Mouse (Mus musculus) forebrain, embryonic 10.5 days (tissue): ENCODE results near the gene Mto1. TPM values are rescaled to one million over a fixed set of nuclear protein-coding genes. Genes with fewer than 3 reads are reported as not detected.
A peak's percentile ranks its signal among the peaks of the same experiment; 100 is the strongest.
"Not testable (repeated sequence)": the region's sequence is repeated elsewhere in the genome, so short reads cannot be mapped to it uniquely, and the experiment has no call there.

Experiments
- DNase-seq: peaks from one replicate; pipeline ENCODE4 v3.0.0-alpha.2; 2017; ENCODE audit warnings: low spot score; ENCODE audit errors: extremely low spot score
- H3K27ac ChIP-seq: fragments of 300-500 bp; sonication (generic); 2 replicates; pipeline ENCODE4 v1.5.1; 2016; ENCODE audit warnings: mild to moderate bottlenecking
- H3K27me3 ChIP-seq: fragments of 300-500 bp; sonication (generic); 2 replicates; pipeline ENCODE4 v1.6.1; 2016; ENCODE audit warnings: mild to moderate bottlenecking; ENCODE audit not compliant: poor library complexity, severe bottlenecking
- H3K36me3 ChIP-seq: fragments of 300-500 bp; sonication (generic); replicated peaks from 2 replicates; pipeline ENCODE4 v1.6.1; 2016; ENCODE audit warnings: mild to moderate bottlenecking, moderate library complexity
- H3K4me1 ChIP-seq: fragments of 300-500 bp; sonication (generic); 2 replicates; pipeline ENCODE4 v1.6.1; 2016
- H3K4me3 ChIP-seq: fragments of 300-500 bp; sonication (generic); 2 replicates; pipeline ENCODE4 v1.5.1; 2016; ENCODE audit warnings: mild to moderate bottlenecking, moderate library complexity
- H3K9me3 ChIP-seq: fragments of 300-500 bp; sonication (generic); 2 replicates; pipeline ENCODE4 v1.6.1; 2016; ENCODE audit warnings: mild to moderate bottlenecking, moderate library complexity
- WGBS: fragments of 180-500 bp; shearing (Covaris S2); methylation state at CpG from one replicate; pipeline ENCODE4 v1.1.7; 2016; 5-methylcytosine and 5-hydroxymethylcytosine counted together
- polyA plus RNA-seq: library from polyadenylated mRNA; unstranded; fragments of >200 nt; fragmentation: Nextera tagmentation; extraction: Ambion mirVana; gene quantifications from 2 replicates; pipeline ENCODE4 v1.2.1, GENCODE M21; 2016

Gene Mto1
- polyA plus RNA-seq, 1 experiment from 2014 or later, result 23.5 TPM

DNA sequence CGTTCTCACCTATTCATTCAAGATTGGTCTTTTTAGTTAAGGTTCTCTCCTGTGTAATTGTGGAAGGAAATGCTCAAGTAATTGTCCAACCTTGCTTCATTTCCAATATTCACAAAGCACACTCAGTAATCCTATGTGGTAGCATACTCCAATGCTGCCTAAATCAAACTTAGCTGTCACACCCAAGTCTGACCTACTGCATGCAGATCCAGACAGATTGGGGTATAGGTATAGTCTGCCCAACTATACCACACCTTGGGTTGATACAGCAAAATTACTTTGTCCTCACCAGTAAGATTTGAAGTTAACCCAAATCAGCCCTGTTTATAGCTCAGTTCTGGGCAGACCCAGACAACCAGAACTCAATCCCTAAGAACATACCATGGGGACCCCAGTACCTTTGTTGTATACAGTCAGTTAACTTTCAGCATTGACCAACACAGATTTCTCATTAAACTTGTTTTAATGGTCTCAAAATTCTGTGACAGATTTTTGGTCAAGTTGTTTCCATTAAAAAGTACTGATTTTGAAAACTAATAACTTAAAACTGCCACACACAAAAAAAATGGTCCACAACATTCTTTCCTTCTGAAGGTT lies 30.1 kb downstream of the Mto1 start:
- Histone ChIP-seq H3K4me1 (peaks cover 26% of the 10 kb centered on the region), H3K4me3 (peak overlapping the region; percentile 30), H3K36me3 (peaks cover 74% of the 10 kb centered on the region)
- WGBS, result 60% methylated on average over 1 of the region's 1 CpGs
- H3K9me3 ChIP-seq, H3K27ac ChIP-seq, H3K27me3 ChIP-seq, DNase-seq: not testable (repeated sequence)

DNA sequence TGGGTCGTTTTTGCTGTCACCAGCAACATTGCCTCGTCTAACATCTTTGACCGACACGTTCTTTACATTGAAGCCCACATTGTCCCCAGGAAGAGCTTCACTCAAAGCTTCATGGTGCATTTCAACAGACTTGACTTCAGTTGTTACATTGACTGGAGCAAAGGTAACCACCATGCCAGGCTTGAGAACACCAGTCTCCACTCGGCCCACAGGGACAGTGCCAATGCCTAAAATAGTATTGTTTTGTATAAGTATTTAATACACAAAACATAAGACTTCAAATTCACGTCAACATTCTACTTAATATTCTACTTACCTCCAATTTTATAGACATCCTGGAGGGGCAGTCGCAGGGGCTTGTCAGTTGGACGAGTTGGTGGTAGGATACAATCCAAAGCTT lies 31.3 kb downstream of the Mto1 start:
- DNase-seq, H3K27me3 ChIP-seq, H3K9me3 ChIP-seq: not testable (repeated sequence)
- Histone ChIP-seq H3K27ac (peak overlapping the region; percentile 51; the same call in 1 of the 2 replicates), H3K4me3 (peak overlapping the region; percentile 99), H3K36me3 (peaks cover 62% of the 10 kb centered on the region), H3K4me1 (peaks cover 37% of the 10 kb centered on the region)
- WGBS, result 48% methylated on average over 8 of the region's 8 CpGs

DNA sequence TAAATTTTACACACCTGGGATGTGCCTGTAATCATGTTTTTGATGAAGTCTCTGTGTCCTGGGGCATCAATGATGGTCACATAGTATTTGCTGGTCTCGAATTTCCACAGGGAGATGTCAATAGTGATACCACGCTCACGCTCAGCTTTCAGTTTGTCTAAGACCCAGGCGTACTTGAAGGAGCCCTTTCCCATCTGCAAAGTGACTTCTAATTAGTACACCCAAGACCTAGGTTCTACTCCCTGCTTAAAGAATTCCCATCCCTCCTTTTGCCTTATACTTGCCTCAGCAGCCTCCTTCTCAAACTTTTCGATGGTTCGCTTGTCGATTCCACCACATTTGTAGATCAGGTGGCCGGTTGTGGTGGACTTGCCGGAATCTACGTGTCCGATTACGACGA lies 32.2 kb downstream of the Mto1 start:
- peaks cover 54% of the 10 kb centered on the region for H3K36me3 ChIP-seq
- DNase-seq, H3K9me3 ChIP-seq, H3K27me3 ChIP-seq: not testable (repeated sequence)
- H3K27ac ChIP-seq, result peak overlapping the region; percentile 99
- peak overlapping the region; percentile 99 for H3K4me3 ChIP-seq
- WGBS, result under 1% methylated on average over 13 of the region's 13 CpGs
- H3K4me1 ChIP-seq, result peaks cover 39% of the 10 kb centered on the region

DNA sequence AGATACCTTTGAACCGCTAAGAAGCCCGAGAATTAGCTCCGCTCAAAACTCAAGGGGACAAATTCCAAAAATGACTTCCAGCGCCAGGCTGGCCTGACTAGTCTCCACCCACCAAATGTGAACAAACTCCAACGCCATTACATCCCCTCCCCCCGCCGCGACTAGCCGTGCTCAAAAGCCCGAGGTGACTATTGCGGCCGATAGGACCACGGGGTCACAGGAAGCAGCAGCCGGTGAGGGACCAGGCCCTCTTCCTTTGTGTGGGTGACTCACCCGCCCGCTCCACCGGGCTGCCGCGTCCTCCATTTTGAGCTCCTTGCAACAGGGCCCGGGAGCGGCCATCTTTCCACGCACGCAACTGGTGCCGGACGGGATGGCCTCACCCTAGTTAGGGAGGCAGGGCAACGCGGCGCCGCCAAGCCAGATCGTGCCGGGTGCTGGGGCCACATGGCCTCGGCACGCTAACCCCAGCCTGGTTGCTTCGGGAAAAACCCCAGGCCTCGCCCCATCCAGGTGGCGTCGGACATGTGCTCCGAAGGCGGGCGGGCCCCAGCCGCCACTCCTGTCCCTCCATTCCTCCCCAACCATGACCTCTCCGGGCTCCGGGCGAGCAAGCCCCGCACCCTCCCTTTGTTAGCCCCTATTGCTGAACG lies 32.8 kb downstream of the Mto1 start:
- H3K27me3 ChIP-seq, result no peaks in the 10 kb centered on the region
- peak overlapping the region; percentile 99 for H3K27ac ChIP-seq
- WGBS, result under 1% methylated on average over 46 of the region's 46 CpGs
- DNase-seq, result peak; percentile 81
- H3K4me1 ChIP-seq, result peaks cover 39% of the 10 kb centered on the region
- peak overlapping the region; percentile 99 for H3K4me3 ChIP-seq
- no peaks in the 10 kb centered on the region for H3K9me3 ChIP-seq
- peaks cover 51% of the 10 kb centered on the region for H3K36me3 ChIP-seq

DNA sequence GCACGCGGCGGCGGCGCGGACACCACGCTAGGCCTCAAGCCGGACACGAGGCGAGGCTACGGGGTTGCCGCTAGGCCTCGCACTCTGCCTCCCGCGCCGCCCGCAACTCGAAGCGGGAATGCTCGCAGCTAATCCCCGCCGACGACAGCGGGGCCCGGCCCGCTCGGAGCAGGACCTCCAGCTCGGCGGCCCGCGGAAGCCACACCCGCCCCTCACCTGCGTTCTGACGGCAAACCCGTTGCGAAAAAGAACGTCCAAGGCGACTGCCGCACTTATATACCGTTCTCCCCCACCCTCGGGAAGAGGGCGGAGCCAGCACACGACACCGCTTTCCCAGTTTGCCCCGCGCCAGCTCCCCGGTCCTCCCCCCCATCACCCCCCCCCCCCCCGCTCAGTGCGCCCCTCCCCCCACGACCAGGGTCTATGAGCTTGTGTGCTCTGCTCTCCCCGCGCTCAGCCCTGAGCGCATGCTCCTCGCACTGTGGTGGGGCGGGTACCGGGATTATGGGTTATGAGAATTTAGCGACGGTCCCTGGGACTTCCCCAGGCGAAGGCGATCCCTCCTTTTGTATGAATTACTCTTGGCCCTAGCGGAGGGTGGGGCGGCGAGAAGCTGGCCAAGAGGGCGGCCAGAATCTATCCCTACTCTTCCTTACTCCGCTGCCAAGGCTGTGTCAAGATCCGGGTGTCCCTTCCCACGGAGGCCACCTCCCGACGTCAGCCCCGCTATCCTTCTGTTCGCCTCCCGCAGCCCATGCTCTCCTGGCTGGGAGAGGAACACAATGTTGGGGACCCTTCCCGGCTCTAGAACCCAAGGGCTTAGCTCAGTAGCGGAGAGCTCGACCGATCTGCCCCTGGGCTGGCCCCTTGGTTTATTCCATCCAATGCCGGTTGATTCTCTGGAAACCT lies 33.7 kb downstream of the Mto1 start:
- DNase-seq, result peak; percentile 98
- Histone ChIP-seq H3K9me3 (no peaks in the 10 kb centered on the region), H3K4me3 (peak overlapping the region; percentile 99), H3K4me1 (peaks cover 39% of the 10 kb centered on the region), H3K27me3 (no peaks in the 10 kb centered on the region), H3K27ac (peak overlapping the region; percentile 99), H3K36me3 (peaks cover 42% of the 10 kb centered on the region)
- WGBS, result under 1% methylated on average over 74 of the region's 77 CpGs

DNA sequence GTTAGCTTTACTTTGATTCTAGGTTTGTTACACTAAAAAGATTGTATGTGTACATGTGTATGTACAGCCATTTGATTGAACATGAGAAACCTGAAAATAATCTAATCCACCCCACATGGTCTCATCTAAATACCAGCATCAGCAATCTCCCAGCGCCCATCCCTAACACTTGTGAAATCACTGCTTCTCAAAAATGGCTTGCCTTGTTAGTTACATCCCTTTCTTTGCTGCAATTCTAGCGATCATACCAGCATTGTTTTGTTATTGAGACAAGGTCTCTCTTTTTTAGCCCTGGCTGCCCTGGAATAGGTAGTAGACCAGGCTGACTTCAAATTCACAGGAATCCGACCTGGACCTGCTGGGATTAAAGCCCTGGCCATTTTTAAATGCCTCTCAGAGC lies 34.4 kb downstream of the Mto1 start:
- Histone ChIP-seq H3K27me3 (no peaks in the 10 kb centered on the region), H3K36me3 (peaks cover 35% of the 10 kb centered on the region), H3K4me1 (peaks cover 39% of the 10 kb centered on the region), H3K27ac (peak overlapping the region; percentile 99), H3K4me3 (peak overlapping the region; percentile 99), H3K9me3 (no peaks in the 10 kb centered on the region)
- DNase-seq, result no peak
- 9% methylated on average over 3 of the region's 3 CpGs for WGBS

DNA sequence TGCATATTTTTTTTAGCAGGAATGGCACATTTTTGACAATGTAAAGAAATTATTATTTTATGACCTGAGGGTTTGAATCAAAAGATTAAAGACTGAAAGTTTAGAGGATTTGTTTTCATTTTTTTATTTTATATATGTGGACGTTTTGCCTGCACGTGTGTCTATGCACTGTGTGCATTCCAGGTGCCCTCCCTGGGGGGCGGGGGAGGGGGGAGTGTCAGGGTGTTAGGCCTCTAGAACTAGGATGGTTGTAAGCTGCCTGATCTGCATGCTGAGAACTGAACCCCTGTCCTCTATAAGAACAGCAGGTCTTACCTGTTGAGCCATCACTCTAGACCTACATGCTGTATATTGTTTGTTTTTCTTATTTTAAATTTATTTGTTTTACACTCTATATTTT lies 36.7 kb downstream of the Mto1 start:
- no peak overlapping the region for H3K4me3 ChIP-seq
- 87% methylated on average over 3 of the region's 3 CpGs for WGBS
- H3K9me3 ChIP-seq, result no peaks in the 10 kb centered on the region
- peaks cover 14% of the 10 kb centered on the region for H3K36me3 ChIP-seq
- no peak for DNase-seq
- no peaks in the 10 kb centered on the region for H3K27me3 ChIP-seq
- H3K4me1 ChIP-seq, result peaks cover 37% of the 10 kb centered on the region
- no peak overlapping the region for H3K27ac ChIP-seq

DNA sequence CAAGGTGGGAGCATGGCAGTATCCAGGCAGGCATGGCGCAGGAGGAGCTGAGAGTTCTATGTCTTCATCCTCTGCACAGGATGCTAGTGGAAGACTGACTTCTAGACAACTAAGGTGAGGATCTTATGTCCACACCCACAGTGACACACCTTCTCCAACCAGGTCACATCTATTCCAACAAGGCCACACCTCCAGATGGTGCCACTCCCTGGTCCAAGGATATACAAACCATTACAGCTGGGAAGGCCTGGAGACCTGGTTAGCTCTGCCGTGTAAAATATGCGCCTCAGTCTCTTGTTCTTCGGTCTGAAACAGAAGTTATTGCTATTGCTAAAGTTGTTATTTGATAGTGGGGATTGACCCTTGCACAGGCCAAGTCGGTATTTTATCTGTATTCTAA lies 40.0 kb downstream of the Mto1 start:
- not testable (repeated sequence) for H3K27me3 ChIP-seq, H3K9me3 ChIP-seq, DNase-seq, H3K27ac ChIP-seq, H3K36me3 ChIP-seq, H3K4me3 ChIP-seq
- WGBS, result 94% methylated on average over 5 of the region's 5 CpGs
- H3K4me1 ChIP-seq, result peaks cover 27% of the 10 kb centered on the region

DNA sequence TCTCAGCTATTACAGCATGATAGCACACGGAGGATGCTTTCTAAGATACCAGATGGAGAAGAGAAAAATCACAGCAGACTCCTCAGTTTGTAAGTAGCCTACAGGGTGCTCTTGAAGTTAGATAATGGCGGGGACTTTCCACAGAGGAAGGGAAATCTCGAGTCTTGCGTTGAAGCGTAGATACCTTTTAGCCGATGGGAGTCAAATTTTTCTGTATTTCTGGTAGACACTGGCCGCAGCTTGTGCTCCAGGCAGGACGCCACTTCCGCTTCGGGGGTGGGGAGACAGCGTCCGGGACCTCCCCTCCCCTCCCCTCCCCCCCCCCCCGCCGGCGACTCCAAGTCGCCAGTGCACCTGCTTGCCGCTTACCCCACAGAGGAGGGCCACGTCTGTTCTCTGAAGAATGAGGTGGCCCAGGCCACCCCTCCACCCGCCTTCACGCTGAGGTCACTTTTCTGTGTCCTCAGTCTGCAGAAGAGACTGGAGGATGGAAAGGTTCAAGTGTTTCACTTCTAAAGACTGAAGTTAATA lies 40.9 kb downstream of the Mto1 start, which contains the start of gene Eef1a1:
Gene Eef1a1, minus strand, starts transcription at position 262 of the 531 bp plus-strand sequence.
- Histone ChIP-seq H3K4me1 (peaks cover 19% of the 10 kb centered on the region), H3K36me3 (no peaks in the 10 kb centered on the region), H3K27ac (peak within 1 kb of the TSS; percentile 85), H3K27me3 (no peaks in the 10 kb centered on the region), H3K4me3 (peak within 1 kb of the TSS; percentile 48), H3K9me3 (no peaks in the 10 kb centered on the region)
- WGBS, result 3% methylated on average over 19 of the region's 20 CpGs
- peak; percentile 42 for DNase-seq

DNA sequence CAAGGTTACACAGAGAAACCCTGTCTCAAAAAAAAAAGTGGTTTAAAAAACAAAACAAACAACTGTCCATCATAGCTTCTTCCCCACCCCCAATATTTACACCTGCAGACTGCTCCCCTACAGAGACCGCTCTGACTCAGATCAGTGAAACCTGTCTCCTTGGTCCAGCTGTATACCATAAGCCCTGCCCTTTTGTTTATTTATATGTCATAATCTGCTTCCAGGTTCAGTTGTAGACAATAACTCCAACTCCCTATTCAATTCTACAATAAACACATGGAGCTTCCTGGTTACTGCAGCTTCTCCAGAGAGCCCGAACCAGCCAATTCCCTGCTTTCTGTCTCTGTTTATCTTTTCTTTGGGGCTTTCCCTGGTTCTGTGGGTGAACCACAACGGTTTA lies 43.2 kb downstream of the Mto1 start:
- Histone ChIP-seq H3K27ac (no peak overlapping the region), H3K36me3 (no peaks in the 10 kb centered on the region), H3K9me3 (no peaks in the 10 kb centered on the region), H3K4me1 (peaks cover 13% of the 10 kb centered on the region), H3K27me3 (no peaks in the 10 kb centered on the region), H3K4me3 (no peak overlapping the region)
- DNase-seq, result no peak
- 88% methylated on average over 3 of the region's 3 CpGs for WGBS

DNA sequence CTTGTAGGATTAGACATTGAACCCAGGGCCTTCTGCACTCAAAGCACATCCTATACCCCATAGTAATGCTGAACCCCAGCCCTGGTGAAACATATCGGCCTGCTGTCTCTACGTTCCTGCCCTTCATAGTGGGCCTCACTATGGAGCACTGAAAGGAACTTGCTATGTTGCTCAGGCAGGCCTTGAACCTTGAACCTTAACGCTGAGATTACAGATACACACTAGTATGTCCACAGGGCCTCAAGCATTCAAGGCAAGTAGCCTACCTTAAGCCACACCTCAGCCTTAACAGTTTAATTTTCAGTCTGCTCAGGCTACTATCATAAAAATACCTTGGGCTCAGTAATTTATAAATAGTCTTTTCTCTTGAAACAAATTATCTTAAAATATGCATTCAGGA lies 44.2 kb downstream of the Mto1 start:
- H3K4me1 ChIP-seq, result peaks cover 13% of the 10 kb centered on the region
- no peaks in the 10 kb centered on the region for H3K27me3 ChIP-seq
- H3K27ac ChIP-seq, result no peak overlapping the region
- no peaks in the 10 kb centered on the region for H3K36me3 ChIP-seq
- H3K4me3 ChIP-seq, result no peak overlapping the region
- DNase-seq, result no peak
- H3K9me3 ChIP-seq, result no peaks in the 10 kb centered on the region
- 94% methylated on average over 3 of the region's 3 CpGs for WGBS

DNA sequence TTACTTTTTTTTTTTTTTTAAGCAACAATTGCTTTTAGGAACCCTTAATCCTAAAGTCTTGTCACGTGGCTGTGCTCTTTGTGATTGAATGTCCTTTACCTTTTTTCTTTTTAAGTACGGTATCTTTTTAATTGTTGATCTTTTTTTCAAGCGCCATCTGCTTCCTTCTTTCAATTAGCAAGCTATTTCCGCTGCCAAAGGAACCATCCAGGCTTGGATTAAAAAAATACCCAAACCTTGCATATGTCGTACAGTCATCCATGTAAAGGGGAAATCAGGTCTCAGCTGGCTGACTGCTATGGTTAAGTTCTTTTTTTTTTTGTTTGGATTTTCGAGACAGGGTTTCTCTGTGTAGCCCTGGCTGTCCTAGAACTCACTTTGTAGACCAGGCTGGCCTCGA lies 45.2 kb downstream of the Mto1 start:
- WGBS, result 87% methylated on average over 7 of the region's 7 CpGs
- Histone ChIP-seq H3K9me3 (no peaks in the 10 kb centered on the region), H3K27ac (no peak overlapping the region), H3K4me1 (peaks cover 13% of the 10 kb centered on the region), H3K27me3 (no peaks in the 10 kb centered on the region), H3K4me3 (no peak overlapping the region), H3K36me3 (no peaks in the 10 kb centered on the region)
- no peak for DNase-seq
